Mouse (Mus musculus) kidney, adult 8-10 months (tissue): ENCODE measurements around the gene Gm11037.
"Not testable (repeated sequence)": the region's sequence is repeated elsewhere in the genome, so short reads cannot be mapped to it uniquely, and the experiment has no call there.

Source experiments
- DNase-seq, 2 experiments: peaks; one replicate each; pipeline ENCODE4 v3.0.0; 2022

The Gm11037 gene

DNA sequence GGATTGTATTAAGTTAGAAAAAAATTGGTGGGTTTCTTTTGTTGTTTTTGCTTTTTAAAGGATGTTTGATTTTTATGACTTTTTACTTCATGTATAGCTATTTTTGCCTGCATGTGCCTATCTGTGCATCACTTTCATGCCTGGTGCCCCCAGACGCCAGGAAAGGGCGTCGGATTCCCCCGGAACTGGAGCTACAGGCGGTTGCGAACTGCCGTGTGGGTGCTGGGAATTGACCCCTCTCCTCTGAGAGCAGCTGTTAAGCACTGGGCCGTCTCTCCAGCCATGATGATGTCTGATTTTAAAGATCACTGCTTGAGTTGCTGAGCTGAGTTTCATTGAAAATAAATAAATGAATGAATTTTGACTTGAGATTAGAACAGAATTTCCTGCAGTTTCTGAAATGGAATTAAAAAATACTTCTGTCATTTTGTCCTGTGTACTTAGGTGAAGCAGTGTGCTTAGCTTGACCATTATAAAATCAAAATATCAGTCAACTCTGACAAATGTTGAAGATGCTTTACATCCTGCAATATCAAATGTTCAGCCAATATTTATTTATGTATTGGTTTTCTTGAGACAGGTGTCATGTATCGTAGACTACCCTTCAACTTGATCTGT is at the start of gene Gm11037:
Gene Gm11037 (plus strand): TSS at position 568 of the 618 bp plus-strand sequence.
- no peak for DNase-seq

DNA sequence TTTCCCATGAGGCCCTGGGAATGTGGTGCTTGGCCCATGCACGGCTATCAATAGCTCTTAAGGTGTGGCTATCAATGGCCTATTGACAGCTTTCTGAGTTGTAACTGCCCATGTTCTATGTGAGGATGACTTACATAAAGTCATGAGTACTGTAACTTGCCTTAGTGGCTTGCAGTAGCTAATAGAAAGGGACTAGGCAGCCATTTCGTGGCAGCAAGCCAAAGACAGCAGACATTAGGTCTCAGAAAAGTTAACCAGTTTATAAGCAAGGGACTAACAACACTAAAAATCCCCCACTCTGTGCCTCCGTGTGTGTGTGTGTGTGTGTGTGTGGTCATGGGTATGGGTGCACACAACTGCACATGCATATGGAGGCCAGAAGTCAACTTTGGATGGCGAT is 49.1 kb upstream of the Gm11037 start:
- DNase-seq, result no peak

DNA sequence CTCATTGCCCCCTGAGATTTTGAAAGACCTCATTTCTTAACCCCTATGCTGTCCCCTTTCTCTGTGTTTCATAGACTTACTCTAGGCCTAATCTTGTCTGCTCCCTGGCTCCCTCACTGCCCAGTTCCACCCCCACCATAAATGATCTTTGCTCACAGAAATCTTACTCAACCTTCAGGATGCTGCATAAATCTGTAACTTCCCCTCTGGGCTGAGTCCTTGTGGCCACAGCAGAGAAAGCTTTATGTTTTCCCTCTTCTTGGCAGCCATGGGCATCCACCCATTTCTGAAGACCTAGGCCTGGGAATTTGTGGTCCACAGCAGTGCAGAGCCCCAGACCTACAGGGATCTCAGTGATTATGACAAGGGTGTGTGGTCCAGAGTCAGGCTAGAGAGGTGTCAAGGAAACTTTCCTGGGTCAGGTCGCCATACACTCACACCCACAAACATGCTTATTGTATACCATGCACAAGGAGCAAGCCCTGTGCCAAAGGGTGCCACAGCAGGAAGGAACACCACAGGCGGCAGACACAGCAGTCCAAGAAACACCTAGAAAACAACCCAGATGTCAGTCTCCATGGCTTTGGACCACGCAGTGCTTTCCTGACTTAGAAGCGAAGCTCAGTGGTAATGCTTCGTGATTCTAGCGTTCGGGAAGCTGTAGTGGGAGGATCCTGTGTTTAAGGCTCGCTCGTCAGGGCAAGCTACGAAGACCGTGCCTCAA is 46.5 kb upstream of the Gm11037 start, which contains the start of gene Siglec1:
Gene Siglec1 (minus strand): TSS at position 99 of the 724 bp plus-strand sequence.
- no peak for DNase-seq

DNA sequence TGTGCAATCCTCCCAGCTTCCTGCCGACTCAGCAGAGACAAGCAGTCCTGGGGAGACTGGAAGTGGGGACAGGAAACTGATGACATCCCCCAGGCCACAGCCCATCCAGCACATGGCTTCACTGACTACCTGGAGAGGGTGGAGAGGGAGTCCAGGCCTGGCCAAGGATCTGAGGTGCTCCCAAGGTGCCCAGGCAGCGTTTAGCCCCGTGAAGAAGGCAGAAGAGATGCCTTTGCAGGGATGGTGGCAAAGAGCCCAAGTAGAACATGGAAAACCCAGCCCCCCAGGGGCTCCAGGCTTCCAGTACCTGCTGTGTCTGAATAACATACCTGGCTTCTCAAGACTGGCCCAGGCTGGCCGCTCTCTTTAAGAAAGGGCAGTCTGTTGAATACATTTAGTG is 44.7 kb upstream of the Gm11037 start:
- no peak for DNase-seq

DNA sequence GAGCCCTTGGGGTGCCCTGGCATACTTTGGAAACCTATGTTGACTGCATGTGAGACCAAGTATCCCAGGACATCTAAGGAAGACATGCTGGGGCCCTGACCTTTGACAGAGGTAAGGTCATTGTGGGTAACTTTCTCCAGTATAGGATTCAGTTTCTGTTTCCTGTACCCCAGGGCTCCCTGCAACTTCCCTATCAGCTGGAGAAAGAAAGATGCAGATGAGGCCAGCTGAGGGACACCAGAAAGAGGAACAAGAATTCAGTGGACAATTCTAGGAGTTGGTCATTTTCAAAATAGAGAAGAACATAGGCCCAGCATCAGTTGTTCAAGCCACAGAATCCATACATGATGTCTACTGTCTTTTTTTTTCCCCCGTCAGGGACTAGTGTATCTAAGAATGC is 43.7 kb upstream of the Gm11037 start:
- DNase-seq, result no peak

DNA sequence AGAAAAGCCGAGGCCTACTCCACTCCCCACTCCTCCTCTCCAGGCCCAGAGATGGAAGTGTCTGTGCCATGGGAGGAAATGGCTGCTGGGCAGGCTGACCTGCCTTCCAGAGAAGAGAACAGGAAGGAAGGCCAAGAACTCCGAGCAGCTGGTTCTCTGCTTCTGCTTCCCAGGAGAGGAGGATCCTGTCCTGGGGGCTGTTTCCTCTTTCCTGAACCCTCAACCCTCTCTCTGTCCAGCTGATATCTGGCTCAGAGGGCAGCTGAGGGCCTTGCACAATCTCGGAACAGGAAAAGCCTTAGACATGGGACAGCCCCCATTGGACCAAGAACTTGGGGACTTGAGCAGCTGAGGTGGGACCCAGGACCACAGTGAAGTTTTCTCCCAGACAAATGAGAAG is 42.4 kb upstream of the Gm11037 start:
- peak; percentile 12 to 13 for DNase-seq

DNA sequence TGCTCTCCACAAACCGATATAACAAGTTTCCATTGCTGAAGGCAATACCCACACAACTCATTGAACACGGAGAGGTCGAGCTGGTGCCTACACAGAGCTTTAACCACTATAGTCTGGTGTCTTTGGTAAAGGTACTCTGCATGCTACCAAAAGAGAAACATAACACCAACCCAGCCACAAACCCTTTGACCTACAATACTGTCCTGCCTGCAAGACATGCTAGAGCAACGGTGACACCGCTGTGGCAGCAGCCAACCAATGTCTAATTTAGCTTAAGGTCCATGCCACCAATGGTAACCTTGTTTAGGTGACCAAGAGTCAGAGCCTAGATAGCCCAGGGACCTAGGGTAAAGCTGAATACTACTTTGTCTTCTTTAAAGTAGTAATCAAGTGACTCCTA is 39.7 kb upstream of the Gm11037 start:
- DNase-seq, result no peak

DNA sequence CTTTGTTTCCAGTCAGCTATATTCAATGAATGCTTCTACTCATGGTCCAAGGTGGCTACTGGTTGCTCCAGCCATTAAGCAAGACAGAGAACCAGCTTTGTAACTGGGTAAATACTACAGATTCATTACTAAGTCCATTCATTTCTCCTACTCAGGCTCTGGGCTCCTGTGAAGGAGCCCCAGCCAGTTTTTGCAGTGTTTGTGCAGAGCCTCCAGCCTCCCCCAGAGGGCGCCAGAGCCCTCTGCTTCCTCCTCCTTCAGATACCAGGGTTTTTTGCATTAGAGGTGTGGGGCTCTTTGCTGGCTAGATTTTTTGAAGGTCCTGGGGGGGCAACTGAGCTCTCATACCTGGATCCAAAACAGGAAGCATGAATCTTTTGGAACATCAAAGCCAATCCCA is 38.5 kb upstream of the Gm11037 start:
- peak; percentile 71 to 77 for DNase-seq

DNA sequence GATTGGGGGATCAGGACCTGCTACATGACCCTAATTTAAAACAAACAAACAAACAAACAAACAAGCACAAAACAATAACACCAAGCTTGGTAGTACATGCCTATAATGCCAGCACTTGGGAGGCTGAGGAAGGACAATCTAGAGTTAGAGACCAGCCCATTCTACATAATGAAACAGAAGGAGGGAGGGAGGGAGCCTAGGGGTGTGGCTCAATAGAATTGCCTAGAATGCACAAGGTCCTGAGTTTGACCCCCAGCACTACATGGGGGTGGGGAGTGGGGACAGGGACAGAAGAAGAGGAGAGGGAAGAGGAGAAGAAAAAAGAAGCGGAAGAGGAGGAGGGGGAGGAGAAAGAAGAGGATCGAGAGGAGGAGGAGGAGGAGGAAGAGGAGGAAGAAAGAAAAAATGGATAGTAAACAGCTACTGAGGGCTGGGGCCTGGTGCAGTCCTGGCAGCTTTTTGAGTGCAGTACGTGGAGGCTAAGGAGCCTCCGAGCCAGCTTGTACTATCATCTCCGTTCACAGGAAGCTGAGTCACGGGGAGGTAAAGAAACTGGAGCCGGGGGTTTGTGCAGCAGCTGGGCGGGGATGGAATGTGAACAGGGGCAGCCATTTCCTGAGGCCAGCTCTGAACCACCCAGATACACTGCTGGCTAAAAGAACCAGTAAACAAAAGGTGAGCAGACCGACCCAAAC is 37.0 kb upstream of the Gm11037 start:
- DNase-seq, result peak; percentile 44 to 47

DNA sequence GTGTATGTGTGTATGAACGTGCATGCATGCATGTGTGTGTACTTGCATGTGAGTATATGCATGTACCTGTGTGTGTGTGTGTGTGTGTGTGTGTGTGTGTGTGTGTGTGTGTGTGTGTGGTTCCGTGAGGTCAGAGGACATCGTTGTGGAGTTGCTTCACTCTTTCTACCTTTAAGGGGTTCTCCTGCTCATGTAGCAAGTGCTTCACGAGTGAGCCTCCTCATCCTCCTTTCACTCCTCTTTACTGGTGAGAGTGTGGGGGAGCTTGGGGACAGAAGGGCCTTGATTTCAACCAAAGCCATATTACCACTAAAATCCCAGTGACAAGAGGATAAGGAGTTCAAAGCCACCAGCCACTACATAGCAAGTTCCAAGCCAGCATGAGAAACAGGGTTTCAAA is 36.2 kb upstream of the Gm11037 start:
- no peak for DNase-seq

DNA sequence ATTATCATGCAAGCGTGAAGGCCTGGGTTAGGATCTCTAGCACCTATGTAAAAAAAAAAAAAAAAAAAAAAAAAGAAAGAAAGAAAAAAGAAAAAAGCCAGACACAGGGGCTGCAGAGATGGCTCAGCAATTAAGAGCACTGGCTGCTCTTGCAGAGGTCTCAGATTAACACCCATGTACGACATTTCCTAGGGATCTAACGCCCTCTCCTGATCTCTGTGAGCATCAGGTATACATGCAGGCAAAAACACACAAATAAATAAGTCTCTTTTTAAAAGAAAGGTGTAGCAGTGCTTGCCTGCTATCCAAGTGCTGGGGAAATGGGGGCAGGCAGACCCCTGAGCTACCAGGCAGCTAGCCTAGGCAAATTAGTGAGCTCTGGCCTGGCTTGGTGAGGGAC is 31.8 kb upstream of the Gm11037 start:
- no peak for DNase-seq

DNA sequence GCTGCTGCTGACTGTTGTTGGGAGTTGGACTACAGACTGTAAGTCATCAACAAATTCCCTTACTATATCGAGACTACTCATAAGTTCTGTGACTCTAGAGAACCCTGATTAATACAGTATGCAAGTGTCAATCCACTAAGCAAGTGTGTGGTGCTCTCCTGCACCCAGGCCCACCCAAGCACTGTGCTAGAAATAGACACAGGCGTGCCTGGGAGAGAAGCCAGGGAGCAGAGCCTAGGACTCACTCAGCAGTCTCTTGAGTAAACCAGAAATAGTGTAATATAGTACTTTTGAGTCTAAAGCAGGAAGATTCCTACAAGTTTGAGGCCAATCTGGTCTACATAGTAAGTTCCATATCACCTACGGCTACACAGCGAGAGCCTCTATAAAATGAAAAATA is 29.3 kb upstream of the Gm11037 start:
- no peak for DNase-seq

DNA sequence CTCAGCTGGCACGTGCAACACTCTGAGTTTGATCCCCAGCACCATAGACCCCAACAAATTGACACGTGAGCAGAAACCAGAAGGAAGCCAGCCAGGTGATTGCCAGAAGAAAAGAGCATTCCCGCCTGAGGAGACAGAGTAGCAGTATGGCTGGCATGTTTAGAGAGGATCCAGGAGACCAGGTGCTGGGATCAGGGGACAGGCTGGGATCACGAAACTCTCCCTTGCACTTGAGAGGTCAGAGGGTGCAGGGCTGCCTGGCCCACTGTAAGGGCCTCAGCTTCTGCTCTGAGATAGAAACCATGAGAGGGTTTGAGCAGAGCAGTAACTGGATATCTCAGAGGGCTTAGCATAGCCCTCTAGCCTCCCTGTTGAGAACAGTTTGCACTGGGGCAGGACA is 28.2 kb upstream of the Gm11037 start:
- DNase-seq, result not testable (repeated sequence)

DNA sequence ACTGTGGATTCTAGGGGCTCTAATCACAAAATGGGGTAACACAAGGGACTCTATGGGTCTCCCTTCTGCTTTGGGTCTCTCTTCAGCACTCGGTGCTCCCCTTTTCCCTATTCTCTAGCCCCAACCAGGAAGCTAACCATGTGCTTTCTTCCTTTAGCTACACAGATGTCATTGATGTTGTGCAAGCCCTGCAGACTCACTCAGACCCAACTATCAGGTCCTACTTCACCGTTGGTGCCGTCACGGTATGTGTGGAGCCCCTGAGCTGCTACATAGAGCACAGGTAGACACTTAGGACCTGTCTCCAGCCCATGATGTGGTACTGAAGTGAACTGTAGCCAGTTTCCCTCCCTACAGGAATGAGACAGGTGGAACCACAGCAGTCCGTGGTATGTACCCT is 27.3 kb upstream of the Gm11037 start:
- no peak for DNase-seq

DNA sequence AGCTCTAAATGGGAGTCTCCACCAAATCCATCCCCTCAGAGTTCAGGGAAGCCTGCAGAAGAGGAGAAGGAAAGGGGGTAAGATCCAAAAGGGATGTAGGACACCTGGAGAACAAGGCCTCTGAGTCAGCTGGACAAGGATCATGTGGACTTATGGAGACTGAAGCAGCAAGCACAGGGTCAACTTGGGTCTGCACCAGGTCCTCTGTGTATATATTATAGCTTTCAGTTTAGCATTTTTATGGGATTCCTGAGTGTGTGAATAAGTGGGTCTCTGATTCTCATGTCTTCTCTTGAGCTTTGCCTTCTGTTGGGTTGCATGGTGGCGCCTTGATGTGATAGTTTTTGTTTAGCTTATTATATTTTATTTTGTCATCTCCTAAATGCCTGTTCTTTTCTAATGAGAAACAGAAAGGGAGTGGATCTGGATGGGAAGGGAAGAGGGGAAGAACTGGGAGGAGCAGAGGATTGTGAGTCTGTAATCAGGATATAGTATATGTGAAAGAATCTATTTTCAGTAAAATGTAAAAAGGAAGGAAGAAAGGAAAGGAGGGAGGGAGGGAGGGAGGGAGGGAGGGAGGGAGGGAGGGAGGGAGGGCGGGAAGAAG is 14.2 kb upstream of the Gm11037 start:
- DNase-seq, result no peak

DNA sequence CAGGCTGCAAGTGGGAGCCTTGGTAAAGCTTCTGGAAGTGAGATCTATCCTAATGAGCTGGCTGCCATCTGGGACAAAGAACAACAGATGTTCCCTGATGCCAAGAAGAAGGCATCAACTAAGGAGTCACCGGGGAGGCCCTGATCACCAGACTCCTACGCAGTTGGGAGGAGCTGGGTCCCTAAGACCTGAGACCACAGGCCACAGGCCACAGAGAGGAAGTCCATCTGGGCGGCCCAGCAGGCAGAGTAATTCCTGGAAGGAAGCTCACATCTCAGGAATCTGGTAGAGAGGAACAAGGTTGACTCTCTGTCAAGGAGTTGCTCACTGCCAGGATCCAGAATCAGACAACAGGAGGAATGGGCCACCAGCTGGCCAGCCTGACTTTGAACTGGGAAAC is 9.1 kb upstream of the Gm11037 start:
- DNase-seq, result peak; percentile 41 to 43

DNA sequence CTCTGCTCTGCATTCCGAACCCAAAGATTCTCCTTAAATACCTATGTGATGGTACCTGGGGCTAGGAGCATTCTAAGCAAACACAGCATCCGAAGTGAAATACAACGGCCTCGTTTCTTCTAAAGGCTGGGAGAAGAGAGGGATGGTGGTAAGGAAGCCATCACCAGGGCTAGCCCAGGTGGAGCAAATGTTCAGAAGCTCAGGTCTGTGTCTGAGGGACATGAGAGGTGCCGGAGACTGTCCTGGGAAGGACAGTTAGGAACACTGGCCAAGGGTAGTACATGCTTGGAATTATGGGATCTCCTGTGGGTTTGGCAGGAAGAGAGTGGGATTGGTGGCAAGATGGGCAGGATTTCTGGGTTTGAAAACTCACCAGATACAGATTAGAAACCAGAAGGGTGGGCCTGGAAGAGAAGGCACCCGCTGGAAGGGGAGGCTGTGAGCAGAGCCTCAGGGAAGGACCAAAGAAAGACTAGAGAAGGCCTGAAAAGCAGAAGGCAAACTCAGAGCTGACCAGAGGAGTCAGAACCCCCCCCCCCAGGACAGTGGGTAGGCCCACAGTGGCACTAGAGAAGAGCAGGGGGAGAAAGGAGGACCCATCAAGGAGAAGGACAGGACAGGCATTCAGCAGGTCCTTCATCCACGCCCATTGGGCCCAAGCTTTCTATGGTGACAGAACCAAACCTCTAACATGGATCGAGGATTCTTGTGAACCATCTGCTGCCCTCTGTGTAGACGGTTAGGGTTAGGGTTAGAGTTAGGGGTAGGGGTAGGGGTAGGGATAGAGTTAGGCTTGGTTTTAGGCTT is 7.9 kb upstream of the Gm11037 start:
- DNase-seq, result no peak

DNA sequence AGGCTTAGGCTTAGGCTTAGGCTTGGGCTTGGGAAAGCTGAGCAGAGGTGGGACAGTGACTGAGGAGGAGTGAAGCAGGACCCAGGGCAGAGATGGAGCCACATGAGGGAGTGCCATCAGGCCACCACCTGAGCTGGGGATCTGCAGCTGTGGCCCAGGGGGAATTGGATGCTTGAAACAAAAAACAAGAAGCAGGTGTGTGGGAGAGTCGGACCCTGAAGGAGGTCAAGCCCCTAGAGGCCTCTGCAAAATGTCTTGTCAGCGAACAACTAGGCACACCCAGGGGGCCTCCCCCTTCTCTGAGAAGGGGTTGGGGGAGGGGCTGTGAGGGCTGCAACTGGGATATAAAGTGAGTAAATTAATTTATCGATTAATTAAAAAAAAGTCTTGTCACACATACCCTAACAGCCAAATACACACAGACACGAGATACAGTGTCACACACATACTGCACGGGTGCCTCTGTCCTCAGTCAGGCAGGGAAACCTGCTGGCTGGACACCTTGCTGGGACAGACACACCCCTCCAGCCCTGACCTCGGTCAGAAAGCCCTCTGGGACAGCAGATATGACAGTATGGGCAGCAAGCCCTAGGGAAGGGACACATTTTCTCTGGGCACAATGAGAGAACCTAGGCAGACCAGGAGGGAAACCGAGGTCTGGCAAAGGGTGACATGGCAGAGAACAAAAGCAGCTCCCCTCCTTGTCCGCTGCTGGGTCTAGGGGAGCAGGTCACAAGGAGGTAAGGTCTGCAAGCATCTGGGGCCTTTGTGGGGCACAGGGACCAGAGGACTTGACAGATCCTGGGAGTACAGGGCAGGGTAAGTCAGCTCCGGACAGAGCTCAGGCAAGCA is 7.1 kb upstream of the Gm11037 start:
- no peak for DNase-seq

DNA sequence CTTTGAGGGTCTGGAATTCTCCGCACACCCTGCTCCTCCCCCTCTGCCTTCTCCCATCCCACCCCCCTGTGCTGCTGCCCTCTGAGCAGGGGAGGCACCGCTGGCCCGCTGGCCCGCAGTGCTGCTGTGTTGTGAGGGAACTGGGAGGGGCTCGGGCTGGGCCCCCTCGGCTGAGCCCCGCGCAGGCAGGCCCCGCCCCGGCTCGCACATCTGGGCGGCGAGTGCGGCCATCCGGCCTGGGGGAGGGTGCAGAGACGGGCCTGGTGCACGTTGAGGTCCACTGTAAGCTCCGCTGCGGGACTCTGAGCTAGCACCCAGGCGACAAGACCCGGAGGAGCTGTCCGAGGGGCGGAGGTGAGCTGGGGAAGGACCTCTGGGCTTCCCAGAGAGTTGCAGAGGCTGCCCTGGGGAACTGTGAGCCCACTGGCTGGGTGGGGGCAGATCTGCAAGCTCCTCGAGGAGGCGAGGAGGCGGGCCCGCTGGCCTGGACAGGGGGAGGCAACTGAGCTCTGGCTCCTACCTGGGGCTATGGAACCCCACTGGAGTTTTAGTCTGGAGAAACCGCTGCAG is 6.1 kb upstream of the Gm11037 start, which contains the start of gene Hspa12b:
Gene Hspa12b (plus strand): TSS at position 120 of the 570 bp plus-strand sequence.
- peak in 1 of 2 experiments; percentile 23 for DNase-seq

DNA sequence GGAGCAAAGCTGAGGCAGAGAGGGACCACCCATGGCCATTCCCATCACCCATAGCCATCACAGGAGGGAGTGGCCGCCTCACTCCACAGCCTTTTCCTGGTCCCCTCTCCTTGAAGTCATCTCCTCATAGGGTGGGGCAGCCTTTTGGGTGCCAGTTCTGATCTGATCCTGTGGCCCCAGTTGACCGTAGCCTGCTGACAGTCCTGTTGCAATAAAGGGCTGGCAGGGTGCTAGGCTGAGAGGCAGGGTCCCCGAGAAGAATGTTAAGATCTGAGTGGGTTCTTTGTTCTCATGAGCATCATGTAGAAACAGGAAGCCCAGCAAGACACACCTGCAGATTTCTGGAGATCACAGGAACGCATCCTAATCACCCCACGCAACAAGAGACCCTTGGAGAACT is 5.1 kb upstream of the Gm11037 start:
- DNase-seq, result no peak

DNA sequence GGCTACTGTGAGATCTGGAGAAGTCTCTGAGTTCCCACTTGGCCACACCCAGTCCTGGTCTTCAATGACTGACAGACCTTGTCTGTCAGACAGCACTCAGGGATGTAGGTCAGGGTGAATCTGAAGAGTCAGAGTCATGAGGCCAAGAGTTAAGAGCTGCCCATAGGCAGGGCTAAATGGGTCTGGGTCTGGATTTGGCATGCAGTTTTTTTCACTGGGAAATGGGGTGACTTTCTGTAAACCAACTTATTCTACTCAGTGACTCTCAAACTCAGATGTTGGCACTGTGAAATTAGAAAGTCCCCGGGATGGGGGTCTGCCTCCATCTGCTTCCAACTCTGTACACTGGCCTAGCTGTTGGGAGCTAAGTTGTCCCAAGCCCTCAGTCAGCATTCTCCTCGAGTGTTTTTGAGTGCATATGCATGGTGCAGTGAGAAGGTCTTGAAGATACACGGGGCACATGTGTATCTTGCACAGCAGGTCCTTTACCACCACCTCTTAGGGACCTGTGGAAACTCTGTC is 4.6 kb upstream of the Gm11037 start:
- DNase-seq, result no peak
